Comparison of ENCODE assay signal across 23 mouse cellular contexts in genomic region chr15:81553455-81553854, GRCm38 (mm10). TPM values are rescaled to one million over a fixed set of nuclear protein-coding genes. Genes with fewer than 3 reads are reported as not detected.
DNase-seq lines count a peak whose midpoint lies in the region; ATAC-seq and TF ChIP-seq lines count a peak whose summit lies in the region.
"Had no signal": no experiment of that assay in that cellular context is flagged by ENCODE, and none has a peak within 500 bp of the region (broad histone marks: within the 10 kb centered on the region; RNA-seq: fewer than 3 reads in every experiment).

No protein-coding gene starts in this region.

- TF ChIP-seq POLR2A in MEL (IDR thresholded peaks at IDR 0.05; ENCODE audit: control insufficient read depth in 1 of 2, insufficient read depth in 1 of 2, low read depth in 1 of 2, low read length in 2 of 2, poor library complexity in 1 of 2), result no peak
- no peak for TF ChIP-seq POLR2A in heart, adult 2 months (IDR thresholded peaks at IDR 0.05; ENCODE audit: insufficient read depth, low read depth, low read length)

- no peak overlapping the region for H3K4me3 ChIP-seq in MEL (ENCODE audit: control insufficient read depth in 1 of 2, insufficient read depth in 1 of 2, low read depth in 2 of 2, low read length in 2 of 2)
- H3K4me3 ChIP-seq in intestine, embryonic 16.5 days (ENCODE audit: low read length), result no peak overlapping the region
- H3K4me3 ChIP-seq in heart, adult 2 months, result no peak overlapping the region
- H3K4me3 ChIP-seq: embryonic facial prominence, embryonic 10.5 days; embryonic facial prominence, embryonic 12.5 days; forebrain, embryonic 13.5 days; forebrain, embryonic 15.5 days had no signal

- intact Hi-C loops in heart, adult 2 months (cut with DNase I), result no loop called here
- intact Hi-C loops in heart, postnatal 36 days (cut with DNase I), result no loop called here

- peaks cover 2 to 6% of the 10 kb centered on the region in 2 experiments; a peak in 3 of 4 replicates for H3K4me1 ChIP-seq in MEL (ENCODE audit: control insufficient read depth in 1 of 2, insufficient read depth in 2 of 2, low read length in 2 of 2)
- peaks cover 2% of the 10 kb centered on the region; the same call in 1 of the 2 replicates for H3K4me1 ChIP-seq in intestine, embryonic 16.5 days (ENCODE audit: control insufficient read depth, insufficient read depth, low read length)
- H3K4me1 ChIP-seq in heart, adult 2 months (ENCODE audit: control insufficient read depth, insufficient read depth, low read length), result no peaks in the 10 kb centered on the region
- H3K4me1 ChIP-seq: embryonic facial prominence, embryonic 12.5 days; forebrain, embryonic 13.5 days; forebrain, embryonic 15.5 days had no signal

- WGBS in intestine, embryonic 16.5 days, result 77% methylated on average over 1 of the region's 1 CpGs
- 49% methylated on average over 1 of the region's 1 CpGs for WGBS in large intestine, adult 2 months
- 92% methylated on average over 1 of the region's 1 CpGs for WGBS in heart, adult 2 months

- no peak for TF ChIP-seq EP300 in MEL (IDR thresholded peaks at IDR 0.05; ENCODE audit: low read depth in 1 of 2, low read length in 2 of 2)
- no peak for TF ChIP-seq EP300 in heart, adult 2 months (IDR thresholded peaks at IDR 0.05; ENCODE audit: insufficient read depth, low read depth, low read length)

- ATAC-seq in intestine, embryonic 16.5 days, result peak; percentile 68
- ATAC-seq: CD4-positive, CD25-positive, alpha-beta regulatory T cell, adult 4 months; forebrain, embryonic 13.5 days; forebrain, embryonic 15.5 days; forebrain, postnatal 0 days had no signal

- TF ChIP-seq CTCF in MEL (IDR thresholded peaks at IDR 0.05 in 2 of 3, conservative IDR thresholded peaks at IDR 0.05 in 1 of 3; ENCODE audit: control insufficient read depth in 1 of 3, insufficient read depth in 1 of 3, low read depth in 2 of 3, low read length in 3 of 3, poor library complexity in 1 of 3, severe bottlenecking in 1 of 3), result no peak
- no peak for TF ChIP-seq CTCF in heart, adult 2 months (IDR thresholded peaks at IDR 0.05)

- no peaks in the 10 kb centered on the region for H3K79me2 ChIP-seq in MEL (ENCODE audit: control insufficient read depth, insufficient read depth, low read length, poor library complexity)
- H3K79me2 ChIP-seq in heart, adult 2 months (replicated peaks; ENCODE audit: control insufficient read depth, insufficient read depth, low read length), result no peaks in the 10 kb centered on the region

- no peak overlapping the region for H3K27ac ChIP-seq in MEL (ENCODE audit: control insufficient read depth, low read depth, low read length)
- H3K27ac ChIP-seq in intestine, embryonic 16.5 days (ENCODE audit: low read length), result peak overlapping the region; percentile 61
- no peak overlapping the region for H3K27ac ChIP-seq in heart, adult 2 months
- H3K27ac ChIP-seq: embryonic facial prominence, embryonic 10.5 days; embryonic facial prominence, embryonic 12.5 days; forebrain, embryonic 13.5 days; forebrain, embryonic 15.5 days had no signal

- no peak for TF ChIP-seq RAD21 in MEL (IDR thresholded peaks at IDR 0.05; ENCODE audit: low read depth, low read length)

- no peaks in the 10 kb centered on the region for H3K36me3 ChIP-seq in MEL (ENCODE audit: control insufficient read depth in 1 of 2, insufficient read depth in 2 of 2, low read length in 2 of 2)
- H3K36me3 ChIP-seq in intestine, embryonic 16.5 days (ENCODE audit: control insufficient read depth, insufficient read depth, low read length), result no peaks in the 10 kb centered on the region
- H3K36me3 ChIP-seq in heart, adult 2 months (ENCODE audit: control insufficient read depth, insufficient read depth, low read length), result no peaks in the 10 kb centered on the region
- H3K36me3 ChIP-seq: embryonic facial prominence, embryonic 10.5 days; embryonic facial prominence, embryonic 12.5 days; forebrain, embryonic 15.5 days; G1E had no signal

- no peak for DNase-seq in MEL (ENCODE audit: low read depth, low spot score)
- peak; percentile 42 for DNase-seq in large intestine, adult 2 months (ENCODE audit: low read depth, low spot score)
- DNase-seq in cerebellum, adult 9-10 months, result no peak
- DNase-seq in heart, adult 2 months, result no peak
- no peak for DNase-seq in heart, postnatal 36 days
- DNase-seq: adrenal gland, adult 2 months; adrenal gland, postnatal 10 days; adrenal gland, postnatal 25 days; B cell, adult 2 months; cerebellum, adult 11 months; cerebellum, adult 18-20 months; cerebellum, adult 8-10 months; cerebellum, postnatal 10 days; cerebellum, postnatal 25 days; forebrain, postnatal 0 days had no signal

- H3K4me2 ChIP-seq in intestine, embryonic 16.5 days (ENCODE audit: low read depth, low read length), result no peak overlapping the region
- H3K4me2 ChIP-seq: embryonic facial prominence, embryonic 12.5 days; forebrain, embryonic 13.5 days; forebrain, embryonic 15.5 days had no signal

- no peak overlapping the region for H3K9ac ChIP-seq in MEL (ENCODE audit: control insufficient read depth, low read depth, low read length, poor library complexity, severe bottlenecking)
- no peak overlapping the region for H3K9ac ChIP-seq in intestine, embryonic 16.5 days (ENCODE audit: low read depth, low read length)
- no peak overlapping the region for H3K9ac ChIP-seq in heart, adult 2 months (ENCODE audit: low read depth, low read length)
- H3K9ac ChIP-seq: embryonic facial prominence, embryonic 12.5 days; forebrain, embryonic 13.5 days; forebrain, embryonic 15.5 days; forebrain, postnatal 0 days had no signal

- no peaks in the 10 kb centered on the region; a peak in 2 of 4 replicates for H3K27me3 ChIP-seq in MEL (ENCODE audit: control insufficient read depth in 1 of 2, insufficient read depth in 2 of 2, low read length in 2 of 2)
- H3K27me3 ChIP-seq in intestine, embryonic 16.5 days (replicated peaks; ENCODE audit: control insufficient read depth, insufficient read depth, low read length), result no peaks in the 10 kb centered on the region
- H3K27me3 ChIP-seq in heart, adult 2 months (ENCODE audit: control insufficient read depth, insufficient read depth, low read length), result no peaks in the 10 kb centered on the region
- H3K27me3 ChIP-seq: CH12.LX; embryonic facial prominence, embryonic 12.5 days; forebrain, embryonic 13.5 days; forebrain, embryonic 15.5 days had no signal

- H3K9me3 ChIP-seq in MEL (replicated peaks; ENCODE audit: insufficient read depth, low read length), result no peaks in the 10 kb centered on the region
- H3K9me3 ChIP-seq in intestine, embryonic 16.5 days (ENCODE audit: control insufficient read depth, low read length), result no peaks in the 10 kb centered on the region
- H3K9me3 ChIP-seq: embryonic facial prominence, embryonic 10.5 days; embryonic facial prominence, embryonic 12.5 days; forebrain, embryonic 13.5 days; forebrain, embryonic 15.5 days; G1E had no signal

TF ChIP-seq in MEL, 35 proteins besides CTCF, POLR2A, EP300 and RAD21:
- TF ChIP-seq HCFC1 (IDR thresholded peaks at IDR 0.05; ENCODE audit: low read depth, low read length) (no peak), ZNF384 (IDR thresholded peaks at IDR 0.05; ENCODE audit: low read depth, low read length) (0 out of 2 replicates have a peak, but pooled peaks have one; percentile 26)

RNA-seq across cellular contexts. Expression of gene Ep300, which starts 31.7 kb away (rescaled TPM):
- total RNA-seq in MEL (2012; rRNA removed), result 11.6 and 13.4 TPM in 2 replicates
- 10 to 100 TPM; 32.3 to 45.2 TPM for polyA plus RNA-seq in MEL (2012; ENCODE audit: insufficient read depth in 1 of 2, insufficient read length in 2 of 2, low read depth in 1 of 2, low replicate concordance in 2 of 2, missing spikeins in 1 of 2)
- polyA plus RNA-seq in intestine, embryonic 16.5 days (2015; fragmentation: Nextera tagmentation; extraction: Ambion mirVana), result 9.9 and 13.1 TPM in 2 replicates
- 17.0 and 31.3 TPM in 2 replicates for polyA plus RNA-seq in large intestine, adult 2 months (2012; rRNA removed)
- 10 to 100 TPM; 37.7 to 49.0 TPM for total RNA-seq in heart, adult 2 months (2021)
- polyA plus RNA-seq in heart, adult 2 months (2012; rRNA removed), result 14.7 and 19.4 TPM in 2 replicates
- 10 to 100 TPM; 45.4 to 55.0 TPM for total RNA-seq in heart, postnatal 36 days (2021)
